Mouse (Mus musculus): ENCODE measurements around the gene Mtr.

DNA sequence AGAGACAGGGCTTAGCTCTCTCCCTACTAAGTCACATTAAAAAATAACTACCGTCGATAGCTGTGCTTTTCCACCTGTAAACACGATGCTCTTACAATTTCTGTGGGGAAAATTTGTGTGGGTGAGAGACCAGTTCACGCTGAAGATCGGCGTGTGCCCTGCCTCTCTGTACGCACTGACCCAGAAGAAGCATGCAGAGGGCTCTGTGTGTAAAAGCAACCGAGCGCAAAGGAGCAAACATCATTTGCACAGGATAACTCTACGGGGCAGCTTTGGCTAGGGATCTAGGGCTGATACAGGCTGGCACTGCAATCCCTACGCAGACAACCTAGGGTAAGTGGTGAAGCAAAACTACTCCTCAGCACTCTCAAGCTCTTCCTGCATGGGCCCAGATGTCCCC is 104.0 kb downstream of the Mtr start:
- TF ChIP-seq CTCF (IDR thresholded peaks at IDR 0.05; ENCODE audit: borderline replicate concordance, insufficient read depth, low read depth, low read length) (no peak), POLR2A (IDR thresholded peaks at IDR 0.05; ENCODE audit: borderline replicate concordance, insufficient read depth, low read length) (no peak)
